Mouse (Mus musculus) liver, embryonic 15.5 days (tissue): ENCODE measurements around the gene Apon. TPM values are rescaled to one million over a fixed set of nuclear protein-coding genes. Genes with fewer than 3 reads are reported as not detected.

Experiments used
- ATAC-seq: fragments of 200-750 bp; cut with Nextera tagmentation; 2 replicates; pipeline ENCODE4 v1.8.0; 2017; ENCODE audit warnings: moderate number of reproducible peaks, mild to moderate bottlenecking, moderate library complexity; ENCODE audit not compliant: insufficient read depth
- H3K27ac ChIP-seq: fragments of 300-500 bp; sonication (generic); replicated peaks from 2 replicates; pipeline ENCODE4 v1.5.1; 2015; ENCODE audit warnings: mild to moderate bottlenecking, inconsistent platforms
- H3K27me3 ChIP-seq: fragments of 300-500 bp; sonication (generic); 2 replicates; pipeline ENCODE4 v1.6.1; 2015; ENCODE audit warnings: mild to moderate bottlenecking, inconsistent platforms
- H3K36me3 ChIP-seq: fragments of 300-500 bp; sonication (generic); replicated peaks from 2 replicates; pipeline ENCODE4 v1.6.1; 2015; ENCODE audit warnings: moderate library complexity, mild to moderate bottlenecking, inconsistent platforms
- H3K4me1 ChIP-seq: fragments of 300-500 bp; sonication (generic); replicated peaks from 2 replicates; pipeline ENCODE4 v1.6.1; 2015; ENCODE audit warnings: inconsistent platforms
- H3K4me2 ChIP-seq: fragments of 300-500 bp; sonication (generic); 2 replicates; pipeline ENCODE4 v1.6.1; 2015; ENCODE audit warnings: moderate library complexity, mild to moderate bottlenecking, inconsistent platforms
- H3K4me3 ChIP-seq: fragments of 300-500 bp; sonication (generic); replicated peaks from 2 replicates; pipeline ENCODE4 v1.5.1; 2015; ENCODE audit warnings: mild to moderate bottlenecking, inconsistent platforms
- H3K9ac ChIP-seq: fragments of 300-500 bp; sonication (generic); 2 replicates; pipeline ENCODE4 v1.6.1; 2015; ENCODE audit warnings: moderate library complexity, mild to moderate bottlenecking, inconsistent platforms
- H3K9me3 ChIP-seq: fragments of 300-500 bp; sonication (generic); replicated peaks from 2 replicates; pipeline ENCODE4 v1.6.1; 2016; ENCODE audit warnings: inconsistent platforms
- WGBS: fragments of 180-500 bp; shearing (Covaris S2); methylation state at CpG from one replicate; pipeline ENCODE4 v1.1.7; 2015; ENCODE audit warnings: mixed read lengths; ENCODE audit not compliant: insufficient replicate concordance; 5-methylcytosine and 5-hydroxymethylcytosine counted together
- polyA plus RNA-seq: library from polyadenylated mRNA; unstranded; fragments of >200 nt; fragmentation: Nextera tagmentation; extraction: Ambion mirVana; gene quantifications from 2 replicates; pipeline ENCODE4 v1.2.1, GENCODE M21; 2015

Gene Apon
- polyA plus RNA-seq, 1 experiment from 2014 or later: 1.1 TPM

GRCm38 (mm10) chr10:128214981-128215380 lies 38.9 kb upstream of the Apon start:
- Histone ChIP-seq H3K27ac (no peak overlapping the region), H3K4me1 (peaks cover 48% of the 10 kb centered on the region), H3K4me2 (no peak overlapping the region), H3K9me3 (no peaks in the 10 kb centered on the region), H3K4me3 (no peak overlapping the region), H3K27me3 (0 out of 2 replicates have a peak, but pooled peaks cover 11% of the 10 kb centered on the region), H3K36me3 (peaks cover 4% of the 10 kb centered on the region; the same call in 1 of the 2 replicates), H3K9ac (no peak overlapping the region)
- WGBS: 74% methylated on average over 5 of the region's 5 CpGs
- no peak for ATAC-seq

GRCm38 (mm10) chr10:128218387-128219117 lies 35.3 kb upstream of the Apon start:
- 56% methylated on average over 18 of the region's 18 CpGs for WGBS
- Histone ChIP-seq H3K27ac (peak overlapping the region; percentile 77; the same call in 1 of the 2 replicates), H3K9me3 (no peaks in the 10 kb centered on the region), H3K36me3 (no peaks in the 10 kb centered on the region), H3K27me3 (0 out of 2 replicates have a peak, but pooled peaks cover 6% of the 10 kb centered on the region), H3K9ac (no peak overlapping the region), H3K4me3 (no peak overlapping the region), H3K4me1 (peaks cover 32% of the 10 kb centered on the region), H3K4me2 (no peak overlapping the region)
- peak; percentile 87 for ATAC-seq

- Histone ChIP-seq H3K4me2 (no peak overlapping the region), H3K9ac (no peak overlapping the region), H3K36me3 (no peaks in the 10 kb centered on the region), H3K4me1 (peaks cover 34% of the 10 kb centered on the region), H3K27ac (no peak overlapping the region), H3K4me3 (no peak overlapping the region), H3K9me3 (no peaks in the 10 kb centered on the region), H3K27me3 (no peaks in the 10 kb centered on the region)
- WGBS: 54% methylated on average over 16 of the region's 16 CpGs
- no peak for ATAC-seq
Measured at GRCm38 (mm10) chr10:128221533-128222286, 32.2 kb upstream of the Apon start.

GRCm38 (mm10) chr10:128225064-128225463 lies 28.8 kb upstream of the Apon start:
- no peak overlapping the region for H3K27ac ChIP-seq
- H3K4me2 ChIP-seq: no peak overlapping the region
- ATAC-seq: no peak
- no peak overlapping the region for H3K4me3 ChIP-seq
- WGBS: 50% methylated on average over 5 of the region's 5 CpGs
- H3K4me1 ChIP-seq: peaks cover 24% of the 10 kb centered on the region
- H3K9me3 ChIP-seq: no peaks in the 10 kb centered on the region
- no peaks in the 10 kb centered on the region for H3K27me3 ChIP-seq
- no peak overlapping the region for H3K9ac ChIP-seq
- H3K36me3 ChIP-seq: no peaks in the 10 kb centered on the region

GRCm38 (mm10) chr10:128225538-128225937 lies 28.4 kb upstream of the Apon start, which contains the start of gene Mip:
TSS of gene Mip (plus strand) at chr10:128225838.
- Histone ChIP-seq H3K9me3 (no peaks in the 10 kb centered on the region), H3K4me3 (no peak within 1 kb of the TSS), H3K27me3 (no peaks in the 10 kb centered on the region), H3K27ac (no peak within 1 kb of the TSS), H3K4me2 (no peak within 1 kb of the TSS), H3K4me1 (peaks cover 26% of the 10 kb centered on the region), H3K9ac (no peak within 1 kb of the TSS), H3K36me3 (no peaks in the 10 kb centered on the region)
- WGBS: 64% methylated on average over 4 of the region's 4 CpGs
- ATAC-seq: no peak

GRCm38 (mm10) chr10:128227592-128227991 lies 26.3 kb upstream of the Apon start:
- no peaks in the 10 kb centered on the region for H3K9me3 ChIP-seq
- no peak overlapping the region for H3K27ac ChIP-seq
- H3K27me3 ChIP-seq: no peaks in the 10 kb centered on the region
- H3K9ac ChIP-seq: no peak overlapping the region
- H3K4me3 ChIP-seq: no peak overlapping the region
- no peak overlapping the region for H3K4me2 ChIP-seq
- WGBS: 77% methylated on average over 9 of the region's 9 CpGs
- H3K4me1 ChIP-seq: peaks cover 25% of the 10 kb centered on the region
- ATAC-seq: no peak
- H3K36me3 ChIP-seq: no peaks in the 10 kb centered on the region

- no peak overlapping the region for H3K27ac ChIP-seq
- H3K4me1 ChIP-seq: peaks cover 28% of the 10 kb centered on the region
- no peak overlapping the region for H3K4me2 ChIP-seq
- no peaks in the 10 kb centered on the region for H3K27me3 ChIP-seq
- WGBS: 70% methylated on average over 8 of the region's 8 CpGs
- no peaks in the 10 kb centered on the region for H3K9me3 ChIP-seq
- H3K9ac ChIP-seq: no peak overlapping the region
- no peak overlapping the region for H3K4me3 ChIP-seq
- no peaks in the 10 kb centered on the region for H3K36me3 ChIP-seq
- no peak for ATAC-seq
Measured at GRCm38 (mm10) chr10:128228009-128228408, 25.9 kb upstream of the Apon start.

GRCm38 (mm10) chr10:128230582-128230981 lies 23.3 kb upstream of the Apon start:
- Histone ChIP-seq H3K9me3 (no peaks in the 10 kb centered on the region), H3K4me2 (peak overlapping the region; percentile 81), H3K27me3 (no peaks in the 10 kb centered on the region), H3K4me3 (peak overlapping the region; percentile 76), H3K4me1 (peaks cover 47% of the 10 kb centered on the region), H3K9ac (peak overlapping the region; percentile 86), H3K36me3 (peaks cover 14% of the 10 kb centered on the region), H3K27ac (peak overlapping the region; percentile 94)
- ATAC-seq: no peak
- WGBS: 60% methylated on average over 12 of the region's 12 CpGs

GRCm38 (mm10) chr10:128231146-128231545 lies 22.8 kb upstream of the Apon start:
- peak overlapping the region; percentile 94 for H3K27ac ChIP-seq
- H3K4me2 ChIP-seq: peak overlapping the region; percentile 81
- peak overlapping the region; percentile 86 for H3K9ac ChIP-seq
- no peaks in the 10 kb centered on the region for H3K27me3 ChIP-seq
- WGBS: 4% methylated on average over 5 of the region's 5 CpGs
- H3K4me3 ChIP-seq: peak overlapping the region; percentile 76
- H3K36me3 ChIP-seq: peaks cover 17% of the 10 kb centered on the region
- ATAC-seq: no peak
- no peaks in the 10 kb centered on the region for H3K9me3 ChIP-seq
- H3K4me1 ChIP-seq: peaks cover 53% of the 10 kb centered on the region

- WGBS: under 1% methylated on average over 58 of the region's 58 CpGs
- Histone ChIP-seq H3K27ac (peak within 1 kb of the TSS; percentile 94), H3K9me3 (no peaks in the 10 kb centered on the region), H3K4me2 (peak within 1 kb of the TSS; percentile 81), H3K4me1 (peaks cover 54% of the 10 kb centered on the region), H3K9ac (peak within 1 kb of the TSS; percentile 86), H3K27me3 (no peaks in the 10 kb centered on the region), H3K36me3 (peaks cover 17% of the 10 kb centered on the region), H3K4me3 (peak within 1 kb of the TSS; percentile 76)
- peak; percentile 88 for ATAC-seq
Measured at GRCm38 (mm10) chr10:128231697-128232419, 22.0 kb upstream of the Apon start, which contains the start of gene Timeless. TSS of gene Timeless (plus strand) at chr10:128232065.
